Mouse (Mus musculus): Measurements from ENCODE around the gene Btbd9. TPM values are rescaled to one million over a fixed set of nuclear protein-coding genes. Genes with fewer than 3 reads are reported as not detected.
"Not testable (repeated sequence)": the region's sequence is repeated elsewhere in the genome, so short reads cannot be mapped to it uniquely, and the experiment has no call there.

The Btbd9 gene
- polyA plus RNA-seq (2021): 27.6 TPM

- in situ Hi-C loops (cut with MboI; ENCODE audit: low pct_unique_long_range_greater_than_20kb): no loop called here
- DNase-seq (ENCODE audit: low read depth, low spot score) (no peak), ATAC-seq (peak; percentile 69)
- CTCF ChIA-PET: no interaction called here
- TF ChIP-seq CTCF (IDR thresholded peaks at IDR 0.05): no peak
- no peaks in the 10 kb centered on the region for H3K27me3 ChIP-seq
- POLR2A ChIA-PET: no interaction called here
Measured at GRCm38 (mm10) chr17:30575941-30576773, at the start of gene Btbd9. Btbd9 (minus strand) TSS chr17:30576488.

- ATAC-seq; POLR2A ChIA-PET; DNase-seq (ENCODE audit: low read depth, low spot score); CTCF ChIA-PET; H3K27me3 ChIP-seq; in situ Hi-C loops (cut with MboI; ENCODE audit: low pct_unique_long_range_greater_than_20kb): not testable (repeated sequence)
Measured at GRCm38 (mm10) chr17:30624132-30624531, 47.8 kb upstream of the Btbd9 start, which contains the start of gene Dnah8. Dnah8 (plus strand) TSS chr17:30624354.

GRCm38 (mm10) chr17:30623200-30623599 is 46.9 kb upstream of the Btbd9 start:
- ChIA-PET POLR2A (no interaction called here), CTCF (no interaction called here)
- ATAC-seq (no peak), DNase-seq (ENCODE audit: low read depth, low spot score) (no peak)
- in situ Hi-C loops (cut with MboI; ENCODE audit: low pct_unique_long_range_greater_than_20kb): no loop called here
- no peak for TF ChIP-seq CTCF (IDR thresholded peaks at IDR 0.05)
- H3K27me3 ChIP-seq: peaks cover 5% of the 10 kb centered on the region

- peaks cover 7% of the 10 kb centered on the region for H3K27me3 ChIP-seq
- in situ Hi-C loops (cut with MboI; ENCODE audit: low pct_unique_long_range_greater_than_20kb): no loop called here
- TF ChIP-seq CTCF (IDR thresholded peaks at IDR 0.05): peak; percentile 39
- POLR2A ChIA-PET: no interaction called here
- DNase-seq (ENCODE audit: low read depth, low spot score) (no peak), ATAC-seq (no peak)
- CTCF ChIA-PET: no interaction called here
Measured at GRCm38 (mm10) chr17:30621450-30621849, 45.2 kb upstream of the Btbd9 start.

GRCm38 (mm10) chr17:30620548-30620947 is 44.3 kb upstream of the Btbd9 start:
- in situ Hi-C loops (cut with MboI; ENCODE audit: low pct_unique_long_range_greater_than_20kb): no loop called here
- DNase-seq (ENCODE audit: low read depth, low spot score) (no peak), ATAC-seq (no peak)
- CTCF ChIA-PET: no interaction called here
- peaks cover 7% of the 10 kb centered on the region for H3K27me3 ChIP-seq
- TF ChIP-seq CTCF (IDR thresholded peaks at IDR 0.05): no peak
- POLR2A ChIA-PET: no interaction called here

GRCm38 (mm10) chr17:30619153-30619552 is 42.9 kb upstream of the Btbd9 start:
- H3K27me3 ChIP-seq: peaks cover 7% of the 10 kb centered on the region
- in situ Hi-C loops (cut with MboI; ENCODE audit: low pct_unique_long_range_greater_than_20kb): no loop called here
- POLR2A ChIA-PET: interaction anchor here (1.5 kb wide), 1 partner anchor 9 kb away, joined by 4 read pairs; no protein-coding TSS in a partner anchor
- ATAC-seq (no peak), DNase-seq (ENCODE audit: low read depth, low spot score) (no peak)
- TF ChIP-seq CTCF (IDR thresholded peaks at IDR 0.05): no peak
- CTCF ChIA-PET: interaction anchor here (0.9 kb wide), 1 partner anchor 10 kb away, joined by 3 read pairs; no protein-coding TSS in a partner anchor

GRCm38 (mm10) chr17:30618136-30618891 is 42.0 kb upstream of the Btbd9 start:
- in situ Hi-C loops (cut with MboI; ENCODE audit: low pct_unique_long_range_greater_than_20kb): no loop called here
- no peak for ATAC-seq
- DNase-seq (ENCODE audit: low read depth, low spot score): no peak
- POLR2A ChIA-PET: interaction anchor here (1.5 kb wide), 1 partner anchor 9 kb away, joined by 4 read pairs; no protein-coding TSS in a partner anchor
- peaks cover 7% of the 10 kb centered on the region for H3K27me3 ChIP-seq
- no peak for TF ChIP-seq CTCF (IDR thresholded peaks at IDR 0.05)
- CTCF ChIA-PET: interaction anchor here (0.9 to 1.0 kb wide), 2 partner anchors 9 to 16 kb away, joined by 3 read pairs; no protein-coding TSS in a partner anchor

- H3K27me3 ChIP-seq: peaks cover 7% of the 10 kb centered on the region
- TF ChIP-seq CTCF (IDR thresholded peaks at IDR 0.05): no peak
- in situ Hi-C loops (cut with MboI; ENCODE audit: low pct_unique_long_range_greater_than_20kb): no loop called here
- ChIA-PET CTCF (no interaction called here), POLR2A (no interaction called here)
- ATAC-seq (no peak), DNase-seq (ENCODE audit: low read depth, low spot score) (no peak)
Measured at GRCm38 (mm10) chr17:30616203-30616602, 39.9 kb upstream of the Btbd9 start.

GRCm38 (mm10) chr17:30613350-30613749 is 37.1 kb upstream of the Btbd9 start:
- H3K27me3 ChIP-seq: peaks cover 2% of the 10 kb centered on the region
- POLR2A ChIA-PET: interaction anchor here (0.6 to 0.7 kb wide), 4 partner anchors 107 to 604 kb away, joined by 3 to 5 read pairs (median 4); no protein-coding TSS in a partner anchor
- in situ Hi-C loops (cut with MboI; ENCODE audit: low pct_unique_long_range_greater_than_20kb): no loop called here
- CTCF ChIA-PET: interaction anchor here (1.4 kb wide), 1 partner anchor 54 kb away, joined by 3 read pairs; no protein-coding TSS in a partner anchor
- ATAC-seq (no peak), DNase-seq (ENCODE audit: low read depth, low spot score) (no peak)
- TF ChIP-seq CTCF (IDR thresholded peaks at IDR 0.05): no peak

GRCm38 (mm10) chr17:30612075-30612859 is 36.0 kb upstream of the Btbd9 start:
- ChIA-PET CTCF (interaction anchor here (0.9 kb wide), 1 partner anchor 13 kb away, joined by 3 read pairs; no protein-coding TSS in a partner anchor), POLR2A (interaction anchor here (0.6 to 0.7 kb wide), 6 partner anchors 106 to 682 kb away, joined by 3 to 6 read pairs (median 5); no protein-coding TSS in a partner anchor)
- peaks cover 2% of the 10 kb centered on the region for H3K27me3 ChIP-seq
- in situ Hi-C loops (cut with MboI; ENCODE audit: low pct_unique_long_range_greater_than_20kb): no loop called here
- ATAC-seq (peak; percentile 100), DNase-seq (ENCODE audit: low read depth, low spot score) (peak; percentile 82)
- no peak for TF ChIP-seq CTCF (IDR thresholded peaks at IDR 0.05)
